8 mouse cellular contexts compared by ENCODE assay signal in the genomic region with DNA sequence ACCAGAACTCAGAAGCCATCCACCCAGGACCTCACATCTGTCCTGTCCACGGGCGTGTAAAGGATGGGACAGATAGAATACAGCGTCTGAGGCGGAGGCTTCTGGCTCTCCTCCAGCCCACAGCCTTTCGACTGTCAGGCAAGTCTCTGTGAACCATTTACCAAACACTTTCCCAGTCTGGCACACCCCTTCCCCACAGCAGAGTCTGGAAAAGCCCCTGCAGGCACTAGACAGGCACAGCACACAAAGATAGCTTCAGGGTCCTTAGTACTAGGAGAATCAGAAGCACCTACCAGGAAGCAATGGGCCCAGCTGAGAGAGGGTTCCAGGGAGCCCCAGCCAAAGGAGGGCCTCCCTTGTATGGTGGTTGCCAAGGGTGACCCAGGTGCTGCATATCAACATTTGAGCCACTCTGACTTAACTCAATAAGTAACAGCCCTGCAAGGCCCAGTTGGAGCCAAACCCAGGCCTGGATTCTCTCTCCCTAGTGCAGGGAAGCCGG. TPM values are rescaled to one million over a fixed set of nuclear protein-coding genes. Genes with fewer than 3 reads are reported as not detected.
DNase-seq lines count a peak whose midpoint lies in the region.

No protein-coding gene starts in this region.

- H3K27me3 ChIP-seq in heart, embryonic 10.5 days (ENCODE audit: insufficient read depth, poor library complexity, severe bottlenecking): no peaks in the 10 kb centered on the region

- H3K4me3 ChIP-seq in brown adipose tissue, adult 24 weeks (ENCODE audit: insufficient read depth, low read depth, low read length): no peak overlapping the region
- peak overlapping the region; percentile 40 for H3K4me3 ChIP-seq in heart, embryonic 10.5 days

- 21% methylated on average over 6 of the region's 6 CpGs for WGBS in heart, embryonic 10.5 days

- no peaks in the 10 kb centered on the region for H3K9me3 ChIP-seq in heart, embryonic 10.5 days

- peak overlapping the region; percentile 99 for H3K27ac ChIP-seq in brown adipose tissue, adult 24 weeks (replicated peaks; ENCODE audit: low read depth, low read length)
- peak overlapping the region; percentile 88 for H3K27ac ChIP-seq in heart, embryonic 10.5 days

- peaks cover 33% of the 10 kb centered on the region for H3K4me1 ChIP-seq in brown adipose tissue, adult 24 weeks (ENCODE audit: control insufficient read depth, insufficient read depth, insufficient read length, low read length)
- peaks cover 56% of the 10 kb centered on the region for H3K4me1 ChIP-seq in heart, embryonic 10.5 days

- no peaks in the 10 kb centered on the region for H3K36me3 ChIP-seq in heart, embryonic 10.5 days

- DNase-seq in adrenal gland, adult (ENCODE audit: inconsistent age in 2 of 2, low spot score in 1 of 2): peak; percentile 61 to 85
- no peak for DNase-seq in adrenal gland, postnatal 4 days (ENCODE audit: low spot score in 2 of 2)
- DNase-seq in heart, embryonic 10.5 days (ENCODE audit: low spot score): peak; percentile 91
- peak; percentile 76 for DNase-seq in kidney, adult 18-20 months
- DNase-seq in lung, postnatal 14 days: peak; percentile 68
- peak; percentile 10 for DNase-seq in yolk sac, embryonic 10.5 days (ENCODE audit: low spot score)
- no peak for DNase-seq in layer of hippocampus, adult 9-11 months

RNA-seq across cellular contexts. Expression of a gene that starts 0.8 kb away (rescaled TPM):
- total RNA-seq in adrenal gland, postnatal 4 days (2021): 10 to 100 TPM; 18.0 to 19.5 TPM
- polyA plus RNA-seq in brown adipose tissue, adult 24 weeks (2012; ENCODE audit: insufficient read depth, insufficient read length, missing spikeins): 1.9 and 2.8 TPM in 2 replicates
- 3.9 and 4.1 TPM in 2 replicates for polyA plus RNA-seq in heart, embryonic 10.5 days (2016; fragmentation: Nextera tagmentation; extraction: Ambion mirVana)

Comparison
In these comparisons a context has a peak if more than half of its experiments do, and no peak if none do; other contexts are left out.
1. DNase-seq: peak in adrenal gland, adult (2 of 2), heart, embryonic 10.5 days (single experiment), kidney, adult 18-20 months (single experiment), lung, postnatal 14 days (single experiment) and yolk sac, embryonic 10.5 days (single experiment); none in adrenal gland, postnatal 4 days (0 of 2) and layer of hippocampus, adult 9-11 months (single experiment).